Mouse (Mus musculus) lung, embryonic 16.5 days (tissue): ENCODE results near the gene Fgfr2. TPM values are rescaled to one million over a fixed set of nuclear protein-coding genes. Genes with fewer than 3 reads are reported as not detected.

Experiments used
- ATAC-seq: fragments of 200-750 bp; cut with Nextera tagmentation; 2 replicates; pipeline ENCODE4 v1.8.0; 2017; ENCODE audit warnings: low read depth, mild to moderate bottlenecking, moderate library complexity
- H3K27ac ChIP-seq: fragments of 300-500 bp; sonication (generic); 2 replicates; pipeline ENCODE4 v1.5.1; 2014; ENCODE audit warnings: mild to moderate bottlenecking, control low read depth, low read length
- H3K27me3 ChIP-seq: fragments of 300-500 bp; sonication (generic); 2 replicates; pipeline ENCODE4 v1.6.1; 2014; ENCODE audit warnings: low read depth, low read length, mixed read lengths; ENCODE audit not compliant: control insufficient read depth, insufficient read depth
- H3K36me3 ChIP-seq: fragments of 300-500 bp; sonication (generic); 2 replicates; pipeline ENCODE4 v1.6.1; 2014; ENCODE audit warnings: low read length; ENCODE audit not compliant: control insufficient read depth, insufficient read depth
- H3K4me1 ChIP-seq: fragments of 300-500 bp; sonication (generic); replicated peaks from 2 replicates; pipeline ENCODE4 v1.6.1; 2014; ENCODE audit warnings: low read length, mixed read lengths; ENCODE audit not compliant: control insufficient read depth, insufficient read depth
- H3K4me2 ChIP-seq: fragments of 300-500 bp; sonication (generic); 2 replicates; pipeline ENCODE4 v1.6.1; 2014; ENCODE audit warnings: low read depth, low read length, control low read depth
- H3K4me3 ChIP-seq: fragments of 300-500 bp; sonication (generic); 2 replicates; pipeline ENCODE4 v1.5.1; 2014; ENCODE audit warnings: mild to moderate bottlenecking, low read length, control low read depth
- H3K9ac ChIP-seq: fragments of 300-500 bp; sonication (generic); 2 replicates; pipeline ENCODE4 v1.6.1; 2014; ENCODE audit warnings: low read length, control low read depth
- H3K9me3 ChIP-seq: fragments of 300-500 bp; sonication (generic); 2 replicates; pipeline ENCODE4 v1.6.1; 2016; ENCODE audit warnings: low read length; ENCODE audit not compliant: control insufficient read depth
- WGBS: fragments of 180-500 bp; shearing (Covaris S2); extraction: QIAGEN DNeasy Blood & Tissue Kit; methylation state at CpG from one replicate; pipeline ENCODE4 v1.1.7; 2014; 5-methylcytosine and 5-hydroxymethylcytosine counted together
- polyA plus RNA-seq: library from polyadenylated mRNA; unstranded; fragments of >200 nt; fragmentation: Nextera tagmentation; extraction: Ambion mirVana; gene quantifications from 2 replicates; pipeline ENCODE4 v1.2.1, GENCODE M21; 2015

The Fgfr2 gene
- polyA plus RNA-seq, 1 experiment from 2014 or later: 175 TPM

DNA sequence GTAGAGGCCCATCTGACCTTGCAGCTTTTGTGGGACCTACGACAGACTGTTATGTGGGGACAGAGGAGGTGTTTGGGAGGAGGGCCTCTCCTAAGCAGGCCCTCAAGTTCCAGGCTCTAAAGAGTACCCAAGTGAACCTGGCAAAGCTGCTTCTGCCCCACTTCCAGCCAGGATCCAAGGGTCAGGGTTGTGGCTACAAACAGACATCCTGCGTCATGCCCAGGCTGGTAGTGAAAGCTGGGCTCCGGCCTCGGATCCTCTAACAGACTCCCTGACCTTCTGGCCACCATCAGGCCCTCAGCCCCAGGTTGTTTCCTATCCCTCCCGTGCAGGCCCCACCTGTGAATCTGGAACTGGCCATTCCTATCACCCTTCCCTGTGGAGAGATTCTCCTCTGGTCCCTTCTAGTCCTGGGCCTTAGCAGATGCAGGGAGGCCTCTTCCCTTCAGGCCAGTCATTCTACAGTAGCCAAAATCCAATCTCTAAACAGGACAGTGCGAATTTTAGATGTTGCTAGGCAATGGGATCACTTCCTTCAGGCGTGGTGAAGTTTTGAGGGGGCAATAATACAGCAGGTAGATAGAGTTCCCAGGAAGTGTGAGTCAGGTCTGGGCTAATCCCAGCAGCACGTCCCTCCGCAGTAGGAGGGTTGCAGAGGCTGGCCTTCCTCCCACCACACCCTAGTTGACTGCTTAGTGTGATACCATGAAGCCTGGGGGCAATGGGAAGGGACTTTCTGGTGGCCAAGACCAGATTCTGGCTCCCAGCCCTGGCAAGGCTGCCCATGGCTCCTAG is 419.4 kb downstream of the Fgfr2 start:
- no peaks in the 10 kb centered on the region for H3K27me3 ChIP-seq
- no peak overlapping the region for H3K9ac ChIP-seq
- H3K4me3 ChIP-seq: no peak overlapping the region
- 79% methylated on average over 9 of the region's 9 CpGs for WGBS
- no peaks in the 10 kb centered on the region for H3K9me3 ChIP-seq
- peaks cover 9% of the 10 kb centered on the region for H3K4me1 ChIP-seq
- no peaks in the 10 kb centered on the region for H3K36me3 ChIP-seq
- H3K4me2 ChIP-seq: no peak overlapping the region
- no peak for ATAC-seq
- no peak overlapping the region for H3K27ac ChIP-seq

DNA sequence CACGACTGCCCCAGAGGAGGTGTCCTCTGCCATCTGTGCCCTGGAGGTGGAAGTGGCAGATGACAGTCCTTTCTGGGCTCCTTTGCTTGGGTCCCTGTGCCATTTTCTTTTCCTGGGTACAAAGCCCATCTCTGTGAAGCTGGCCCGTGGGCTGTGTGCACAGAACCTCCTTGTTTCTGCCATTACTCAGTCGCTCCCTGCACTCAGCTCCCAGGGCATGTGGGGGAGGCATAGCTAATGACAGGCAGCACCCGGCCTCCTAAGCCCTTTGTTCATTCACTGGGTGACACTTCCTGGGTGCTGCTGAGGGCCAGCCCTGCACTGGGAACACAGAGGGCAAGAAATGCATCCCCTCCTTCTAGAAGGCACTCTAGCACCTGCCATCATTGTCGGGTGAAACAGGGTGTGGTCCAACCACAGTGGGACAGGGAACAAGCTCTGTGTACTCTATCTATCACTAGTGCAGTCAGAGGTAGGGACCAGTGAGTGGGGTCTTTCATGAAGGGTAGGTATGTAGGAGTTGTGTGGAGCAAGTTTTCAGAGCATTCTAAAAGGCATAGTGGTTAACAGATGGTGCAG is 420.6 kb downstream of the Fgfr2 start:
- peaks cover 9% of the 10 kb centered on the region for H3K4me1 ChIP-seq
- no peak overlapping the region for H3K9ac ChIP-seq
- no peak overlapping the region for H3K27ac ChIP-seq
- H3K4me3 ChIP-seq: no peak overlapping the region
- WGBS: 65% methylated on average over 5 of the region's 5 CpGs
- H3K36me3 ChIP-seq: no peaks in the 10 kb centered on the region
- H3K4me2 ChIP-seq: no peak overlapping the region
- H3K27me3 ChIP-seq: no peaks in the 10 kb centered on the region
- ATAC-seq: no peak
- no peaks in the 10 kb centered on the region for H3K9me3 ChIP-seq

DNA sequence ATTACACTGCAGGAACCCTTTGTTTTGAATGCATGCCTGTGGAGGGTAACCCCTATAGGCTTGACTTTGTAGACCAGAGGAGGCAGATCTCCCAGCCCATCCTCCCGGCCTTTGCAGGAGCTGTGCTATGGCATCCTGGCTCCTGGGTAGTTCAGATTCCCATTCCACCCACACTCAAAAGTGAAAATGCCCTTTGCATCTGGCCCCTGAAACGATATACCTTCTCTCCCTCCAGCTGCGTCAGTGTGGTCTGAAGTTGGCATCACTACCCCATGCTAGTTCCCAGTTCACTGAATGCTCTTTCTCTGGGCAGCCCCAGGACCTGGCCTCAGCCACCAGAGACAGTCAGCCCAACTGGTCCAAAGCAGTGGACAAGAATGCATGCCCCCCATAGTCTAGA is 421.1 kb downstream of the Fgfr2 start:
- ATAC-seq: no peak
- H3K4me1 ChIP-seq: peaks cover 9% of the 10 kb centered on the region
- H3K27ac ChIP-seq: no peak overlapping the region
- H3K27me3 ChIP-seq: no peaks in the 10 kb centered on the region
- H3K4me3 ChIP-seq: no peak overlapping the region
- H3K9ac ChIP-seq: no peak overlapping the region
- H3K36me3 ChIP-seq: no peaks in the 10 kb centered on the region
- no peaks in the 10 kb centered on the region for H3K9me3 ChIP-seq
- H3K4me2 ChIP-seq: no peak overlapping the region
- whole genome bisulfite sequencing: 88% methylated on average over 3 of the region's 3 CpGs

DNA sequence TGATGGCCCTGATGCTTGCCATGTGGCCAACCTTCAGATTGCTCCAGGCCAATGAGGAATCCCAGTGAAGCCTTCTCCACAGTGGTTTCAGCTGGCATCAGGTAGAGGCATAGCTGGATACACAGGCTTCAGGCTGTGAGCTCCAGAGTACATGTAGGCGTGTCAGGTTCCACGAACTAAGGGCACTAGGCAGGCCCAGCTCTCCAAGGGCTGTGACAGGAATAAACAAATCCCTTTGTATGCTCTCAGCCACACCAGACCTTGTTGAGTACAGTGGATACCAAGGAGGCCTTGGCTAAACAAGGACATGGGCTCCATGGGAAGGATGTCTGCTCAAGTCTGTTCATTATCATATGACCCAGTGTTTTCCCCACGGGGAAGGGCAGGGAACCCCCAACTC is 421.7 kb downstream of the Fgfr2 start:
- 55% methylated on average over 3 of the region's 3 CpGs for WGBS
- Histone ChIP-seq H3K4me2 (no peak overlapping the region), H3K4me3 (no peak overlapping the region), H3K9ac (no peak overlapping the region), H3K4me1 (peaks cover 9% of the 10 kb centered on the region), H3K27ac (0 out of 2 replicates have a peak overlapping the region, but pooled peaks have one; percentile 22), H3K9me3 (no peaks in the 10 kb centered on the region), H3K27me3 (no peaks in the 10 kb centered on the region), H3K36me3 (no peaks in the 10 kb centered on the region)
- ATAC-seq: peak; percentile 65

DNA sequence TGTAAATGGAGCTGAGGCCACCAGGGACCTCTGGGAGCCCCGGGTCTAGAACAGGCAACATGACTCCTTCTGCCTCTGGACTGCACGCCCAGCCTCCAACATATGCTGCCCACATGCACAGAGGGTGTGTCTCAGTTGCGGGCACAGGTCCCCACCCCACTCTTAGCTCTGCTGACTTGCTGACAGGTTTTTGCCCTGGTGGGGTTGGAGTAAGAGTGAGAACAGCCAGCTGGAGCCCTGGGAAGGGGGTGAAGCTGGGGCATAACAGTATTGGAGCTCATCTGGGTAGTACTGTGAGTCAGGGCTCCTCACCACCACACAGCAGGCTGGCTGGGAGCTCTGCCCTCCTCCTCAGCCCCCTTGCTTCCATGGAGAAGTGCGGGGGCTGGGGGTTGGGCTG is 423.0 kb downstream of the Fgfr2 start:
- Histone ChIP-seq H3K9ac (0 out of 2 replicates have a peak overlapping the region, but pooled peaks have one; percentile 27), H3K9me3 (no peaks in the 10 kb centered on the region)

DNA sequence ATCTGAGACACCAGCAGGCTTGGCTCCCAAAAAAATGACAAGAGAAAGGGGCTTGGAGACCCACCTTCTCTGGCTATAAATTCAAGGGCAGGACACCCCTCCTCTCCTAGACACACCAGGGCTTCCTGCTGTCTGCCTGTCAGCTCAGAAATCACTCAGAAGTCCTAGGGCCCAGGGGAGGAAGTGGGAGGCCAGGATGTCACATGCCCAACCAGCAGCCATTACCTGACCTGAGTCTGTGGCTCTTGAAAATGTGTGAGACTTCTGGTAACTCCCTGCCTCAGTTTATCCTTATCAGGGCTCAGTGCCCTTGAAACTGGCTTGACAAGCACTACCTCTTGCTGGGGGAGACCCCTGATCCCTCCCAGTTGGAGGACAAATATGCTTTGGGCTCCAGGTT is 423.5 kb downstream of the Fgfr2 start:
- Histone ChIP-seq H3K4me2 (no peak overlapping the region), H3K9ac (0 out of 2 replicates have a peak overlapping the region, but pooled peaks have one; percentile 27), H3K27me3 (no peaks in the 10 kb centered on the region), H3K4me3 (no peak overlapping the region), H3K27ac (no peak overlapping the region), H3K9me3 (0 out of 2 replicates have a peak, but pooled peaks cover 2% of the 10 kb centered on the region), H3K4me1 (peaks cover 9% of the 10 kb centered on the region), H3K36me3 (no peaks in the 10 kb centered on the region)
- ATAC-seq: no peak

More for the DNA sequence above, 423.0 kb downstream of the Fgfr2 start:
- Histone ChIP-seq H3K4me2 (no peak overlapping the region), H3K4me3 (no peak overlapping the region), H3K36me3 (no peaks in the 10 kb centered on the region), H3K4me1 (peaks cover 9% of the 10 kb centered on the region), H3K27me3 (no peaks in the 10 kb centered on the region), H3K27ac (no peak overlapping the region)
- 0 out of 2 replicates have a peak, but pooled peaks have one; percentile 27 for ATAC-seq
- 71% methylated on average over 4 of the region's 4 CpGs for WGBS

DNA sequence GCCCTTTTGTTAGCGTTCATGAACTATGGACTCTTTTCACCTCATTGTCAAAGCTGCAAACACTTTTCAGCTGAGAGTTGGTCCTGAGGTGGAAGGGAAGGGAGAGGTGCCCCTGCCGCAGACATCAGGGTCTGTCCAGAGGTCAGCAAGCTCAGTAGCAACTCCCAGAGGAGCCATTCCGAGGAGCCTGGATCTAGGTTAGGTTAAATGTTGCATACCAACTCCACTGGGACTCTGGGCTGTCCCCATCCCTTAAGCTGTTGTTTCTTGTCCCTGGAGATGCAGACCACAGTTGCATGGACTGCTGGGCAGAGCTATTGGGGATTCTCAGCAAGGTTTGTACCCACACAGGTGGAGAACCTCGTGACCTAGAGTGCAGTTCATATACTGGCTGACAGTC is 424.0 kb downstream of the Fgfr2 start:
- Histone ChIP-seq H3K9me3 (0 out of 2 replicates have a peak, but pooled peaks cover 2% of the 10 kb centered on the region), H3K4me3 (no peak overlapping the region), H3K27me3 (no peaks in the 10 kb centered on the region), H3K4me1 (peaks cover 9% of the 10 kb centered on the region), H3K27ac (no peak overlapping the region), H3K36me3 (no peaks in the 10 kb centered on the region), H3K4me2 (no peak overlapping the region), H3K9ac (no peak overlapping the region)
- ATAC-seq: no peak
- WGBS: 66% methylated on average over 4 of the region's 4 CpGs

DNA sequence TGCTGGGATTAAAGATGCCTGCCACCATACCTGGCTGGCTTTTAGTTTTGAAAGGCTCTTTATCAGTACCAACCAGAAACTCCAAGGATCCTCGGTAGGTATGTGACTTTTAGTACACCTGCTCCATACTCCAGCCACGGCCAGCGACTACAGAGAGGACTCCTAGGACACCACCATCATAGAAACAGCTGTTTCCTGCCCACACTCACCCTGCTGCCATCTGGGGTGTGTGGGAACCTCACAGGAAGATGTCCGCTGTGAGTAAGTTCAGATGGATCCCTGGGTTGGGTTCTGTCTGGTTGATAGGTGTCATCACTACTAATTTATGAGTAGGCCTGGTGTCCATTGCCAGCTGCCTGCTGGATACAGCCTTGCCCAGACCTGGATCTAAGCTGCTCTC is 424.4 kb downstream of the Fgfr2 start:
- Histone ChIP-seq H3K9me3 (0 out of 2 replicates have a peak, but pooled peaks cover 2% of the 10 kb centered on the region), H3K27ac (no peak overlapping the region), H3K36me3 (no peaks in the 10 kb centered on the region), H3K4me3 (no peak overlapping the region), H3K27me3 (no peaks in the 10 kb centered on the region), H3K9ac (no peak overlapping the region), H3K4me2 (no peak overlapping the region), H3K4me1 (peaks cover 9% of the 10 kb centered on the region)
- ATAC-seq: no peak
- 75% methylated on average over 4 of the region's 4 CpGs for WGBS

DNA sequence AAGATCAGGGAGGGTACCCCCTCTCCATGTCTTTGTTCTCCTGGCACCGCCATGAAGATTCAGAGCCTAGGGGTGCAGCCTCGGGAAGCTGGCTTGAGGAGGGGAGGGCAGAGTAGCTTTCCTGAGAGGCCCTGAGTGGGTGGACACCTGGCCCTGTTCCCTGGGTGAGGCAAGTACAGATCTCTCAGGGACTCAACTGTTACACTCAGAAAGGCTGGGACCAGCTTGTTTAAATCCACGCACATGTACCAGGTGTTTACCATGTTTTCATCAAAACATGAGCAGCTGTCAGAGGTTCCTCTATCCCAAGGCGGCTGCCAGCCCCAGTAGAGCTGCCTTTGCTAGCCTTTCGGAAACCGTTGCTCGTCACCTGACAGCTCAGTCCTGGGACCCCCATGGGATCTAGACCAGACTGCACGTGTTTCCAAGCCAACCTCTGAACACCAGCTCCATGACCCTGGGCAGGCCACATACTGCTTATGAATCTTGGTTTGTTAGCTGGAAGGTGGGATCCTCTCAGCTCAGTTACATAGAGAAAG is 425.8 kb downstream of the Fgfr2 start:
- Histone ChIP-seq H3K9ac (0 out of 2 replicates have a peak overlapping the region, but pooled peaks have one; percentile 3), H3K27ac (no peak overlapping the region), H3K27me3 (no peaks in the 10 kb centered on the region), H3K36me3 (no peaks in the 10 kb centered on the region), H3K9me3 (0 out of 2 replicates have a peak, but pooled peaks cover 2% of the 10 kb centered on the region), H3K4me2 (no peak overlapping the region), H3K4me3 (no peak overlapping the region), H3K4me1 (peaks cover 9% of the 10 kb centered on the region)
- WGBS: 66% methylated on average over 8 of the region's 8 CpGs
- no peak; the same call in 1 of the 2 replicates for ATAC-seq
